Mouse (Mus musculus) cerebellum, adult 2 months (tissue): ENCODE results near the gene Tmem132c.

ENCODE experiments used
- CTCF ChIP-seq: fragments of 200-500 bp; IDR thresholded peaks from 2 replicates; pipeline ENCODE4 v1.5.1; 2011; ENCODE audit warnings: low read depth, mild to moderate bottlenecking, control low read depth, low read length, moderate library complexity, borderline replicate concordance; ENCODE audit not compliant: insufficient read depth
- POLR2A ChIP-seq: fragments of 200-500 bp; IDR thresholded peaks from 2 replicates; pipeline ENCODE4 v1.6.1; 2011; ENCODE audit warnings: low read length, control low read depth, borderline replicate concordance; ENCODE audit not compliant: insufficient read depth

DNA sequence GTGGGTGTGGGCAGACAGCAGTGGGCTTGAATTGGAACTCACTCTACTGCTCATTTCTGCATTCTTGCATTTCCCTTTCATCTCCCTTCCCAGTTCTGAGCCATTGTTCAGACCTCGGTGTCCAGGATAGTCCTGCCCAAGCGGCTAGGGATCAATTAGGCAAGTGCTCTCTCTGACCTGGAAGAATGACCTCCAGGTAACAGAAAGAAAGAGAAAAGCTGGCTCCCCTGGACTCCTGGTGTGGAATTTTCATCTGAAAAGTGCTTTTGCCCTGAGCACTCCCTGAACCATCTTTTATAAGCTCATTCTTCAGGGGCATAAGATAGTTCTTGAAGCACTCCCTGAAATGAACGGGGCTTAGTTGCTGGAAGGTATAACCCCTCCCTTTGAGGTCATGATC, 228.7 kb downstream of the Tmem132c start:
- TF ChIP-seq CTCF = no peak
- TF ChIP-seq POLR2A = no peak
